Mouse (Mus musculus) kidney, adult 2 months (tissue): ENCODE results near the gene C1ql4.
"Not testable (repeated sequence)": the region's sequence is repeated elsewhere in the genome, so short reads cannot be mapped to it uniquely, and the experiment has no call there.

Source experiments
- CTCF ChIP-seq: fragments of 200-500 bp; conservative IDR thresholded peaks from 2 replicates; pipeline ENCODE4 v1.5.1; 2011; ENCODE audit warnings: low read depth, mild to moderate bottlenecking, control low read depth, low read length, moderate library complexity, mixed read lengths; ENCODE audit not compliant: insufficient read depth, insufficient read length
- POLR2A ChIP-seq: fragments of 200-500 bp; IDR thresholded peaks from one replicate; pipeline ENCODE4 v1.6.1; 2011; ENCODE audit warnings: low read depth, low read length, control low read depth

- not testable (repeated sequence) for TF ChIP-seq CTCF, POLR2A
These were observed 11.6 kb downstream of the C1ql4 start for GRCm38 (mm10) chr15:99076011-99076410.
